Mouse (Mus musculus) MEL (cell line): ENCODE data around the gene Lrfn4. TPM values are rescaled to one million over a fixed set of nuclear protein-coding genes. Genes with fewer than 3 reads are reported as not detected.

Source experiments
- DNase-seq: peaks from one replicate; pipeline ENCODE4 v3.0.0; 2011; ENCODE audit warnings: low read depth, low spot score
- H3K27ac ChIP-seq: 2 replicates; pipeline ENCODE4 v1.5.1; 2012; ENCODE audit warnings: low read depth, mild to moderate bottlenecking, control low read depth, low read length, moderate library complexity; ENCODE audit not compliant: control insufficient read depth
- H3K27me3 ChIP-seq, 2 experiments: fragments of 150-350 bp in 1 of 2; sonication (generic) in 1 of 2; 2 replicates each; pipeline ENCODE4 v1.6.1; 2012; ENCODE audit warnings: low read length in 2 of 2, mild to moderate bottlenecking in 2 of 2, improper control_type of control experiment in 1 of 2, moderate library complexity in 1 of 2; ENCODE audit not compliant: insufficient read depth in 2 of 2, control insufficient read depth in 1 of 2
- H3K36me3 ChIP-seq, 2 experiments: 2 replicates each; pipeline ENCODE4 v1.6.1; 2012 to 2014; ENCODE audit warnings: low read length in 2 of 2, improper control_type of control experiment in 1 of 2, inconsistent platforms in 1 of 2, mild to moderate bottlenecking in 1 of 2; ENCODE audit not compliant: insufficient read depth in 2 of 2, control insufficient read depth in 1 of 2
- H3K4me1 ChIP-seq, 2 experiments: fragments of 150-350 bp in 1 of 2; sonication (generic) in 1 of 2; 2 replicates each; pipeline ENCODE4 v1.6.1; 2012; ENCODE audit warnings: low read length in 2 of 2, improper control_type of control experiment in 1 of 2, mild to moderate bottlenecking in 1 of 2; ENCODE audit not compliant: insufficient read depth in 2 of 2, control insufficient read depth in 1 of 2
- H3K4me3 ChIP-seq, 2 experiments: fragments of 150-350 bp in 1 of 2; sonication (generic) in 1 of 2; 2 replicates each; pipeline ENCODE4 v1.5.1; 2012; ENCODE audit warnings: low read depth in 2 of 2, low read length in 2 of 2, mild to moderate bottlenecking in 2 of 2, moderate library complexity in 2 of 2, control low read depth in 1 of 2, improper control_type of control experiment in 1 of 2; ENCODE audit not compliant: control insufficient read depth in 1 of 2, insufficient read depth in 1 of 2
- H3K79me2 ChIP-seq: 2 replicates; pipeline ENCODE4 v1.6.1; 2012; ENCODE audit warnings: mild to moderate bottlenecking, low read length, moderate library complexity; ENCODE audit not compliant: control insufficient read depth, poor library complexity, insufficient read depth
- H3K9ac ChIP-seq: 2 replicates; pipeline ENCODE4 v1.6.1; 2012; ENCODE audit warnings: low read depth, mild to moderate bottlenecking, control low read depth, low read length, moderate library complexity; ENCODE audit not compliant: control insufficient read depth, poor library complexity, severe bottlenecking
- H3K9me3 ChIP-seq: fragments of 150-350 bp; sonication (generic); replicated peaks from 2 replicates; pipeline ENCODE4 v1.6.1; 2012; ENCODE audit warnings: mild to moderate bottlenecking, low read length, improper control_type of control experiment, moderate library complexity; ENCODE audit not compliant: insufficient read depth
- BHLHE40 ChIP-seq: IDR thresholded peaks from 2 replicates; pipeline ENCODE4 v1.6.1; 2012; ENCODE audit warnings: low read depth, mild to moderate bottlenecking, inconsistent platforms, low read length, improper control_type of control experiment, borderline replicate concordance
- CHD1 ChIP-seq: IDR thresholded peaks from 2 replicates; pipeline ENCODE4 v1.6.1; 2012; ENCODE audit warnings: low read depth, mild to moderate bottlenecking, inconsistent platforms, low read length, improper control_type of control experiment
- EP300 ChIP-seq, 2 experiments: IDR thresholded peaks; 2 replicates each; pipeline ENCODE4 v1.6.1; 2011; ENCODE audit warnings: improper control_type of control experiment in 2 of 2, low read length in 2 of 2, low read depth in 1 of 2, mild to moderate bottlenecking in 1 of 2
- ETS1 ChIP-seq: IDR thresholded peaks from 2 replicates; pipeline ENCODE4 v1.6.1; 2012; ENCODE audit warnings: low read depth, mild to moderate bottlenecking, inconsistent platforms, low read length, improper control_type of control experiment, moderate library complexity
- HCFC1 ChIP-seq: IDR thresholded peaks from 2 replicates; pipeline ENCODE4 v1.6.1; 2012; ENCODE audit warnings: low read depth, mild to moderate bottlenecking, inconsistent platforms, low read length, improper control_type of control experiment, moderate library complexity
- MAFK ChIP-seq: IDR thresholded peaks from 2 replicates; pipeline ENCODE4 v1.6.1; 2011; ENCODE audit warnings: low read depth, mild to moderate bottlenecking, low read length, improper control_type of control experiment, borderline replicate concordance
- MXI1 ChIP-seq: IDR thresholded peaks from 2 replicates; pipeline ENCODE4 v1.6.1; 2011; ENCODE audit warnings: mild to moderate bottlenecking, low read depth, low read length, improper control_type of control experiment
- MYB ChIP-seq: IDR thresholded peaks from 2 replicates; pipeline ENCODE4 v1.6.1; 2011; ENCODE audit warnings: mild to moderate bottlenecking, low read depth, low read length, improper control_type of control experiment
- NELFE ChIP-seq: IDR thresholded peaks from 2 replicates; pipeline ENCODE4 v1.6.1; 2011; ENCODE audit warnings: low read depth, low read length, improper control_type of control experiment
- NRF1 ChIP-seq: IDR thresholded peaks from 2 replicates; pipeline ENCODE4 v1.6.1; 2014; ENCODE audit warnings: low read depth, mild to moderate bottlenecking, inconsistent platforms, low read length, improper control_type of control experiment, moderate library complexity; ENCODE audit not compliant: poor library complexity, insufficient read depth, severe bottlenecking
- POLR2AphosphoS2 ChIP-seq: IDR thresholded peaks from 2 replicates; pipeline ENCODE4 v1.6.1; 2011; ENCODE audit warnings: low read length, improper control_type of control experiment
- POLR2AphosphoS5 ChIP-seq: IDR thresholded peaks from 2 replicates; pipeline ENCODE4 v1.6.1; 2012; ENCODE audit warnings: low read depth, borderline replicate concordance, mild to moderate bottlenecking, inconsistent platforms, low read length, moderate library complexity, mixed read lengths
- RAD21 ChIP-seq: IDR thresholded peaks from 2 replicates; pipeline ENCODE4 v1.6.1; 2011; ENCODE audit warnings: mild to moderate bottlenecking, low read depth, low read length, improper control_type of control experiment
- SMC3 ChIP-seq: IDR thresholded peaks from 2 replicates; pipeline ENCODE4 v1.6.1; 2011; ENCODE audit warnings: low read depth, low read length, improper control_type of control experiment
- TCF12 ChIP-seq: IDR thresholded peaks from 2 replicates; pipeline ENCODE4 v1.6.1; 2014; ENCODE audit warnings: low read depth, mild to moderate bottlenecking, inconsistent platforms, low read length, improper control_type of control experiment, moderate library complexity
- USF2 ChIP-seq, 2 experiments: IDR thresholded peaks; 2 replicates each; pipeline ENCODE4 v1.6.1; 2011 to 2012; ENCODE audit warnings: improper control_type of control experiment in 2 of 2, low read length in 2 of 2, borderline replicate concordance in 1 of 2, inconsistent platforms in 1 of 2, low read depth in 1 of 2, mild to moderate bottlenecking in 1 of 2; ENCODE audit not compliant: insufficient read depth in 1 of 2
- ZKSCAN1 ChIP-seq: IDR thresholded peaks from 2 replicates; pipeline ENCODE4 v1.6.1; 2012; ENCODE audit warnings: low read depth, mild to moderate bottlenecking, inconsistent platforms, low read length, improper control_type of control experiment, moderate library complexity
- ZMIZ1 ChIP-seq: IDR thresholded peaks from 2 replicates; pipeline ENCODE4 v1.6.1; 2012; ENCODE audit warnings: low read depth, mild to moderate bottlenecking, inconsistent platforms, low read length, improper control_type of control experiment, moderate library complexity
- polyA plus RNA-seq, 2 experiments: library from polyadenylated mRNA; stranded (reverse) in 1 of 2; unstranded in 1 of 2; fragments of >175 nt in 1 of 2; fragments of >200 nt in 1 of 2; gene quantifications; 2 replicates each; pipeline versions ENCODE4 v1.2.1 to v1.2.4; 2012; ENCODE audit warnings: low replicate concordance in 2 of 2, low read depth in 1 of 2; ENCODE audit not compliant: insufficient read length in 2 of 2, insufficient read depth in 1 of 2, missing spikeins in 1 of 2
- total RNA-seq: library from RNA; depleted of rRNA; stranded (reverse); fragments of 300-350 nt; gene quantifications from 2 replicates; pipeline ENCODE4 v1.2.3, GENCODE M21; 2012

Lrfn4 gene
- total and polyA plus RNA-seq, 3 experiments: 14.0 to 17.5 TPM; not detected in 1

GRCm38 (mm10) chr19:4579296-4579695 is 36.2 kb downstream of the Lrfn4 start:
- no peak overlapping the region for H3K9ac ChIP-seq
- no peak overlapping the region for H3K4me3 ChIP-seq
- H3K4me1 ChIP-seq: no peaks in the 10 kb centered on the region
- no peaks in the 10 kb centered on the region for H3K79me2 ChIP-seq
- no peak for DNase-seq
- no peak overlapping the region for H3K27ac ChIP-seq
- no peaks in the 10 kb centered on the region for H3K36me3 ChIP-seq
- no peaks in the 10 kb centered on the region for H3K27me3 ChIP-seq
- TF ChIP-seq NRF1 (no peak), MYB (no peak), NELFE (no peak), CHD1 (no peak), RAD21 (no peak), TCF12 (no peak), USF2 (IDR thresholded peaks at IDR 0.05; ENCODE audit: borderline replicate concordance in 1 of 2, insufficient read depth in 1 of 2, low read depth in 1 of 2, low read length in 2 of 2) (no peak), MXI1 (no peak)
- H3K9me3 ChIP-seq: no peaks in the 10 kb centered on the region

DNA sequence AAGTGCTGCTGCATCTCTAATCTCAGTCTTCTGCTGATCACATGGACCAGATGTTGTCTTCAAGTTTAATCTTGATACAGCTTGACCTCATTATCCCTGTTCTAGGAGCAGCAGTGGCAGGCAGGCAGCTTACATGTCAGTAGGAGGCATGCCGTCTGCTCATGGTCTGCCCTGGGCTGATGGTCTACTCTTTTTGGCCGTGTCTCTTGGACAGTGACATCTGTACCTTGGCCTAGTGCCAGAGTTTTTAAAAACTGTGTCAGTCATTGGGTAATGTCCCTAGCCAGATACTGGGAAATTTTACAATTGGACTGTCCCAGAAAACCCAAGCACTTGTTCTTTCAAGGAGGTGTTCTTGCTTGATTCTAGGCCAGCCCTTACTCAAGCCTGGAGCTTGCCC is 36.7 kb downstream of the Lrfn4 start:
- H3K9ac ChIP-seq: no peak overlapping the region
- no peaks in the 10 kb centered on the region for H3K9me3 ChIP-seq
- no peak overlapping the region for H3K4me3 ChIP-seq
- H3K79me2 ChIP-seq: no peaks in the 10 kb centered on the region
- no peaks in the 10 kb centered on the region for H3K4me1 ChIP-seq
- no peak for TF ChIP-seq MAFK
- TF ChIP-seq HCFC1: no peak
- TF ChIP-seq POLR2AphosphoS5: no peak
- no peak for TF ChIP-seq POLR2AphosphoS2
- TF ChIP-seq BHLHE40: no peak
- no peak for TF ChIP-seq ETS1
- no peak for TF ChIP-seq USF2 (IDR thresholded peaks at IDR 0.05; ENCODE audit: borderline replicate concordance in 1 of 2, insufficient read depth in 1 of 2, low read depth in 1 of 2, low read length in 2 of 2)
- TF ChIP-seq ZMIZ1: no peak
- no peak for TF ChIP-seq EP300 (IDR thresholded peaks at IDR 0.05; ENCODE audit: low read depth in 1 of 2, low read length in 2 of 2)
- no peak for TF ChIP-seq SMC3
- TF ChIP-seq ZKSCAN1: no peak
- H3K36me3 ChIP-seq: no peaks in the 10 kb centered on the region
- no peaks in the 10 kb centered on the region for H3K27me3 ChIP-seq
- no peak for DNase-seq
- H3K27ac ChIP-seq: no peak overlapping the region
